10 mouse cellular contexts compared by ENCODE assay signal in the genomic region with DNA sequence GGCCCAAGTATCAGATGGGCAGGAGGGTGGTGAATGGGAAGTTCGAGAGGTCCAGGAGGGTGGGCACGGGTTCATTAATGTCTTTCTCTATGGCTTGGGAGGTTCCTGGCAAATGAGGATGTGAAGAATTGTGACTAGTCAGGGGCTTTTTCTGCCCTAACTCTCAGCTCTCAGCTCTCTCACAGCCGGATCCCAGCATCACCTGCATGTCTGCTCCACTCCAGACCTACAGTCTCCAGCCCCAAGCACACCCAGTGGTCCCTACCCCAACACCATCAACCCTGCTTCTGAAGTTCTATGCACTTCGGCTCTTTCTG. TPM values are rescaled to one million over a fixed set of nuclear protein-coding genes. Genes with fewer than 3 reads are reported as not detected.
DNase-seq lines count a peak whose midpoint lies in the region; ATAC-seq and TF ChIP-seq lines count a peak whose summit lies in the region.
"Had no signal": no experiment of that assay in that cellular context is flagged by ENCODE, and none has a peak within 500 bp of the region (broad histone marks: within the 10 kb centered on the region; RNA-seq: fewer than 3 reads in every experiment).

No protein-coding gene starts in this region.

- ATAC-seq in hindbrain, embryonic 12.5 days (ENCODE audit: low FRiP score), result no peak
- no peak for ATAC-seq in midbrain, embryonic 13.5 days

- no peak overlapping the region for H3K9ac ChIP-seq in hindbrain, embryonic 12.5 days
- H3K9ac ChIP-seq in midbrain, embryonic 13.5 days (replicated peaks), result no peak overlapping the region
- H3K9ac ChIP-seq: embryonic facial prominence, embryonic 13.5 days; limb, embryonic 13.5 days had no signal

- H3K4me2 ChIP-seq in hindbrain, embryonic 12.5 days (replicated peaks), result no peak overlapping the region
- H3K4me2 ChIP-seq in midbrain, embryonic 13.5 days (replicated peaks), result no peak overlapping the region
- H3K4me2 ChIP-seq: embryonic facial prominence, embryonic 13.5 days; limb, embryonic 13.5 days had no signal

- 82% methylated on average over 4 of the region's 4 CpGs for WGBS in hindbrain, embryonic 10.5 days
- 82% methylated on average over 4 of the region's 4 CpGs for WGBS in hindbrain, embryonic 12.5 days
- 79% methylated on average over 4 of the region's 4 CpGs for WGBS in limb, embryonic 10.5 days
- WGBS in midbrain, embryonic 13.5 days, result 79% methylated on average over 4 of the region's 4 CpGs

- H3K9me3 ChIP-seq in hindbrain, embryonic 10.5 days, result peaks cover 8% of the 10 kb centered on the region
- no peaks in the 10 kb centered on the region for H3K9me3 ChIP-seq in hindbrain, embryonic 12.5 days (replicated peaks)
- no peaks in the 10 kb centered on the region for H3K9me3 ChIP-seq in limb, embryonic 10.5 days (replicated peaks)
- H3K9me3 ChIP-seq in midbrain, embryonic 13.5 days, result 0 out of 2 replicates have a peak, but pooled peaks cover 5% of the 10 kb centered on the region

- peaks cover 9% of the 10 kb centered on the region; the same call in 1 of the 2 replicates for H3K27me3 ChIP-seq in hindbrain, embryonic 10.5 days (ENCODE audit: insufficient read depth, poor library complexity, severe bottlenecking)
- H3K27me3 ChIP-seq in hindbrain, embryonic 12.5 days, result 0 out of 2 replicates have a peak, but pooled peaks cover 3% of the 10 kb centered on the region
- H3K27me3 ChIP-seq in testis, adult 2 months (ENCODE audit: control insufficient read depth, insufficient read depth, low read length), result no peaks in the 10 kb centered on the region
- 0 out of 2 replicates have a peak, but pooled peaks cover 5% of the 10 kb centered on the region for H3K27me3 ChIP-seq in limb, embryonic 10.5 days (ENCODE audit: low read depth, poor library complexity, severe bottlenecking)
- no peaks in the 10 kb centered on the region for H3K27me3 ChIP-seq in midbrain, embryonic 13.5 days
- H3K27me3 ChIP-seq: embryonic facial prominence, embryonic 13.5 days; limb, embryonic 13.5 days had no signal

- peaks cover 23% of the 10 kb centered on the region for H3K4me1 ChIP-seq in hindbrain, embryonic 10.5 days (replicated peaks)
- H3K4me1 ChIP-seq in hindbrain, embryonic 12.5 days, result peaks cover 10% of the 10 kb centered on the region; the same call in 1 of the 2 replicates
- H3K4me1 ChIP-seq in testis, adult 2 months (ENCODE audit: control insufficient read depth, insufficient read depth, low read length), result peaks cover 16% of the 10 kb centered on the region
- H3K4me1 ChIP-seq in limb, embryonic 10.5 days, result peaks cover 28% of the 10 kb centered on the region
- H3K4me1 ChIP-seq in midbrain, embryonic 13.5 days (replicated peaks), result peaks cover 7% of the 10 kb centered on the region; the same call in 1 of the 2 replicates

- no peaks in the 10 kb centered on the region for H3K36me3 ChIP-seq in hindbrain, embryonic 10.5 days
- no peaks in the 10 kb centered on the region for H3K36me3 ChIP-seq in hindbrain, embryonic 12.5 days
- no peaks in the 10 kb centered on the region for H3K36me3 ChIP-seq in testis, adult 2 months (ENCODE audit: control insufficient read depth, insufficient read depth, low read length)
- H3K36me3 ChIP-seq in limb, embryonic 10.5 days, result no peaks in the 10 kb centered on the region
- H3K36me3 ChIP-seq in midbrain, embryonic 13.5 days, result no peaks in the 10 kb centered on the region
- H3K36me3 ChIP-seq: embryonic facial prominence, embryonic 13.5 days; limb, embryonic 13.5 days had no signal

- TF ChIP-seq CTCF in testis, adult 2 months (IDR thresholded peaks at IDR 0.05; ENCODE audit: control insufficient read depth, insufficient read depth, insufficient replicate concordance, low read depth, low read length), result no peak

- no peak overlapping the region for H3K4me3 ChIP-seq in hindbrain, embryonic 10.5 days
- no peak overlapping the region for H3K4me3 ChIP-seq in hindbrain, embryonic 12.5 days
- H3K4me3 ChIP-seq in testis, adult 2 months (ENCODE audit: control insufficient read depth, low read depth, low read length), result no peak overlapping the region
- no peak overlapping the region for H3K4me3 ChIP-seq in limb, embryonic 10.5 days
- H3K4me3 ChIP-seq in midbrain, embryonic 13.5 days (replicated peaks), result no peak overlapping the region
- H3K4me3 ChIP-seq: embryonic facial prominence, embryonic 13.5 days; limb, embryonic 13.5 days had no signal

- DNase-seq in hindbrain, embryonic 10.5 days (ENCODE audit: low spot score), result no peak
- no peak for DNase-seq in testis, postnatal 10 days (ENCODE audit: low spot score)
- no peak for DNase-seq in limb, embryonic 10.5 days (ENCODE audit: low spot score)
- no peak for DNase-seq in frontal cortex, postnatal 10 days (ENCODE audit: low spot score in 2 of 2)
- DNase-seq: cerebellum, adult 18-20 months had no signal

- 0 out of 2 replicates have a peak overlapping the region, but pooled peaks have one; percentile 1 for H3K27ac ChIP-seq in hindbrain, embryonic 10.5 days
- H3K27ac ChIP-seq in hindbrain, embryonic 12.5 days, result no peak overlapping the region
- peak overlapping the region; percentile 43; the same call in 1 of the 2 replicates for H3K27ac ChIP-seq in testis, adult 2 months (ENCODE audit: control insufficient read depth, insufficient read depth, low read depth, low read length)
- H3K27ac ChIP-seq in limb, embryonic 10.5 days, result 0 out of 2 replicates have a peak overlapping the region, but pooled peaks have one; percentile 76
- no peak overlapping the region for H3K27ac ChIP-seq in midbrain, embryonic 13.5 days
- H3K27ac ChIP-seq: limb, embryonic 13.5 days had no signal

- TF ChIP-seq POLR2A in testis, adult 2 months (IDR thresholded peaks at IDR 0.05; ENCODE audit: control insufficient read depth, low read depth, low read length), result no peak

RNA-seq across cellular contexts. Expression of a gene that starts 6.4 kb away (rescaled TPM):
- polyA plus RNA-seq in hindbrain, embryonic 10.5 days (2016; fragmentation: Nextera tagmentation; extraction: Ambion mirVana), result 2.4 and 3.6 TPM in 2 replicates
- 3.3 and 4.4 TPM in 2 replicates for polyA plus RNA-seq in hindbrain, embryonic 12.5 days (2016; fragmentation: Nextera tagmentation; extraction: Ambion mirVana)
- polyA plus RNA-seq in testis, adult 2 months (2012; rRNA removed), result 302 and 305 TPM in 2 replicates
- 0.67 and 1.0 TPM in 2 replicates for polyA plus RNA-seq in limb, embryonic 10.5 days (2016; fragmentation: Nextera tagmentation; extraction: Ambion mirVana)
- polyA plus RNA-seq in midbrain, embryonic 13.5 days (2015; fragmentation: Nextera tagmentation; extraction: Ambion mirVana), result 1.9 and 2.0 TPM in 2 replicates

RNA-seq across cellular contexts. Expression of a gene that starts 14.3 kb away (rescaled TPM):
- 73.3 and 80.4 TPM in 2 replicates for polyA plus RNA-seq in hindbrain, embryonic 10.5 days (2016; fragmentation: Nextera tagmentation; extraction: Ambion mirVana)
- polyA plus RNA-seq in hindbrain, embryonic 12.5 days (2016; fragmentation: Nextera tagmentation; extraction: Ambion mirVana), result 53.2 and 64.5 TPM in 2 replicates
- 7.6 and 16.5 TPM in 2 replicates for polyA plus RNA-seq in testis, adult 2 months (2012; rRNA removed)
- 77.0 and 84.6 TPM in 2 replicates for polyA plus RNA-seq in limb, embryonic 10.5 days (2016; fragmentation: Nextera tagmentation; extraction: Ambion mirVana)
- polyA plus RNA-seq in midbrain, embryonic 13.5 days (2015; fragmentation: Nextera tagmentation; extraction: Ambion mirVana), result 44.0 and 49.9 TPM in 2 replicates

RNA-seq across cellular contexts. Expression of a gene that starts 32.6 kb away (rescaled TPM):
- polyA plus RNA-seq in hindbrain, embryonic 10.5 days (2016; fragmentation: Nextera tagmentation; extraction: Ambion mirVana), result 74.1 and 76.0 TPM in 2 replicates
- polyA plus RNA-seq in hindbrain, embryonic 12.5 days (2016; fragmentation: Nextera tagmentation; extraction: Ambion mirVana), result 69.9 and 82.2 TPM in 2 replicates
- polyA plus RNA-seq in testis, adult 2 months (2012; rRNA removed), result 66.1 and 68.5 TPM in 2 replicates
- polyA plus RNA-seq in limb, embryonic 10.5 days (2016; fragmentation: Nextera tagmentation; extraction: Ambion mirVana), result 79.5 and 85.8 TPM in 2 replicates
- polyA plus RNA-seq in midbrain, embryonic 13.5 days (2015; fragmentation: Nextera tagmentation; extraction: Ambion mirVana), result 89.0 and 94.9 TPM in 2 replicates

RNA-seq across cellular contexts. Expression of a gene that starts 39.0 kb away (rescaled TPM):
- 0.16 TPM in 1 of 2 replicates, not detected in the other for polyA plus RNA-seq in hindbrain, embryonic 10.5 days (2016; fragmentation: Nextera tagmentation; extraction: Ambion mirVana)
- polyA plus RNA-seq in hindbrain, embryonic 12.5 days (2016; fragmentation: Nextera tagmentation; extraction: Ambion mirVana), result 0.27 and 0.40 TPM in 2 replicates
- polyA plus RNA-seq in testis, adult 2 months (2012; rRNA removed), result 9.8 and 13.1 TPM in 2 replicates
- polyA plus RNA-seq in limb, embryonic 10.5 days (2016; fragmentation: Nextera tagmentation; extraction: Ambion mirVana), result 0.18 TPM in 1 of 2 replicates, not detected in the other
- 0.31 TPM in 1 of 2 replicates, not detected in the other for polyA plus RNA-seq in midbrain, embryonic 13.5 days (2015; fragmentation: Nextera tagmentation; extraction: Ambion mirVana)
- polyA plus RNA-seq: embryonic facial prominence, embryonic 13.5 days had no signal

RNA-seq across cellular contexts. Expression of a gene that starts 41.6 kb away (rescaled TPM):
- 0.15 TPM in 1 of 2 replicates, not detected in the other for polyA plus RNA-seq in hindbrain, embryonic 10.5 days (2016; fragmentation: Nextera tagmentation; extraction: Ambion mirVana)
- 0.41 TPM in 1 of 2 replicates, not detected in the other for polyA plus RNA-seq in hindbrain, embryonic 12.5 days (2016; fragmentation: Nextera tagmentation; extraction: Ambion mirVana)
- 12.1 and 14.1 TPM in 2 replicates for polyA plus RNA-seq in testis, adult 2 months (2012; rRNA removed)
- 0.13 TPM in 1 of 2 replicates, not detected in the other for polyA plus RNA-seq in limb, embryonic 10.5 days (2016; fragmentation: Nextera tagmentation; extraction: Ambion mirVana)
- polyA plus RNA-seq in midbrain, embryonic 13.5 days (2015; fragmentation: Nextera tagmentation; extraction: Ambion mirVana), result 0.20 TPM in 1 of 2 replicates, not detected in the other

Comparison
In these comparisons a context has a peak if more than half of its experiments do, and no peak if none do; other contexts are left out.
1. H3K27ac ChIP-seq: peak in hindbrain, embryonic 10.5 days (single experiment), testis, adult 2 months (single experiment) and limb, embryonic 10.5 days (single experiment); none in hindbrain, embryonic 12.5 days (single experiment) and midbrain, embryonic 13.5 days (single experiment).
2. RNA of a gene that starts 6.4 kb away (polyA plus RNA-seq): 302 to 305 TPM in testis, adult 2 months; 2.4 to 3.6 TPM in hindbrain, embryonic 10.5 days, 3.3 to 4.4 TPM in hindbrain, embryonic 12.5 days, 1.9 to 2.0 TPM in midbrain, embryonic 13.5 days and 0.67 to 1.0 TPM in limb, embryonic 10.5 days; every median in the first group is over 10 times any median in the second.